Mouse (Mus musculus) neural tube, embryonic 13.5 days (tissue): Measurements from ENCODE around the gene Shc2. TPM values are rescaled to one million over a fixed set of nuclear protein-coding genes. Genes with fewer than 3 reads are reported as not detected.

Experiments used
- ATAC-seq: fragments of 200-750 bp; cut with Nextera tagmentation; 2 replicates; pipeline ENCODE4 v1.8.0; 2017; ENCODE audit warnings: low read depth, mild to moderate bottlenecking, moderate TSS enrichment, moderate library complexity
- H3K27ac ChIP-seq: fragments of 300-500 bp; sonication (generic); replicated peaks from 2 replicates; pipeline ENCODE4 v1.5.1; 2015; ENCODE audit warnings: moderate library complexity, mild to moderate bottlenecking, inconsistent platforms
- H3K27me3 ChIP-seq: fragments of 300-500 bp; sonication (generic); 2 replicates; pipeline ENCODE4 v1.6.1; 2015; ENCODE audit warnings: mild to moderate bottlenecking, inconsistent platforms
- H3K36me3 ChIP-seq: fragments of 300-500 bp; sonication (generic); 2 replicates; pipeline ENCODE4 v1.6.1; 2015; ENCODE audit warnings: mild to moderate bottlenecking, inconsistent platforms
- H3K4me1 ChIP-seq: fragments of 300-500 bp; sonication (generic); replicated peaks from 2 replicates; pipeline ENCODE4 v1.6.1; 2015; ENCODE audit warnings: inconsistent platforms
- H3K4me2 ChIP-seq: fragments of 300-500 bp; sonication (generic); 2 replicates; pipeline ENCODE4 v1.6.1; 2015; ENCODE audit warnings: inconsistent platforms, mild to moderate bottlenecking, moderate library complexity
- H3K4me3 ChIP-seq: fragments of 300-500 bp; sonication (generic); 2 replicates; pipeline ENCODE4 v1.5.1; 2015; ENCODE audit warnings: mild to moderate bottlenecking, inconsistent platforms
- H3K9ac ChIP-seq: fragments of 300-500 bp; sonication (generic); 2 replicates; pipeline ENCODE4 v1.6.1; 2015; ENCODE audit warnings: moderate library complexity, mild to moderate bottlenecking, inconsistent platforms
- H3K9me3 ChIP-seq: fragments of 300-500 bp; sonication (generic); 2 replicates; pipeline ENCODE4 v1.6.1; 2016; ENCODE audit warnings: inconsistent platforms
- WGBS: fragments of 180-500 bp; shearing (Covaris S2); methylation state at CpG from one replicate; pipeline ENCODE4 v1.1.7; 2015; 5-methylcytosine and 5-hydroxymethylcytosine counted together
- polyA plus RNA-seq: library from polyadenylated mRNA; unstranded; fragments of >200 nt; fragmentation: Nextera tagmentation; extraction: Ambion mirVana; gene quantifications from 2 replicates; pipeline ENCODE4 v1.2.1, GENCODE M21; 2015

Shc2 gene
- polyA plus RNA-seq, 1 experiment from 2014 or later = 39.0 TPM

- no peak overlapping the region for H3K27ac ChIP-seq
- no peak for ATAC-seq
- H3K27me3 ChIP-seq = peaks cover 11% of the 10 kb centered on the region
- no peak overlapping the region for H3K9ac ChIP-seq
- no peak overlapping the region for H3K4me2 ChIP-seq
- no peaks in the 10 kb centered on the region for H3K4me1 ChIP-seq
- WGBS = 75% methylated on average over 4 of the region's 4 CpGs
- H3K36me3 ChIP-seq = no peaks in the 10 kb centered on the region
- no peaks in the 10 kb centered on the region for H3K9me3 ChIP-seq
- no peak overlapping the region for H3K4me3 ChIP-seq
Measured at GRCm38 (mm10) chr10:79606537-79606936, 31.2 kb downstream of the Shc2 start.

- no peak for ATAC-seq
- Histone ChIP-seq H3K4me2 (no peak overlapping the region), H3K36me3 (no peaks in the 10 kb centered on the region), H3K4me1 (no peaks in the 10 kb centered on the region), H3K9ac (no peak overlapping the region), H3K9me3 (no peaks in the 10 kb centered on the region), H3K27me3 (peaks cover 15% of the 10 kb centered on the region), H3K27ac (no peak overlapping the region), H3K4me3 (no peak overlapping the region)
- WGBS = 70% methylated on average over 4 of the region's 4 CpGs
Measured at GRCm38 (mm10) chr10:79597936-79598230, 39.8 kb downstream of the Shc2 start.

- no peak overlapping the region for H3K4me2 ChIP-seq
- WGBS = 41% methylated on average over 13 of the region's 13 CpGs
- no peak overlapping the region for H3K4me3 ChIP-seq
- peaks cover 15% of the 10 kb centered on the region for H3K27me3 ChIP-seq
- no peaks in the 10 kb centered on the region for H3K4me1 ChIP-seq
- no peak for ATAC-seq
- no peak overlapping the region for H3K9ac ChIP-seq
- H3K9me3 ChIP-seq = no peaks in the 10 kb centered on the region
- H3K36me3 ChIP-seq = no peaks in the 10 kb centered on the region
- H3K27ac ChIP-seq = no peak overlapping the region
Measured at GRCm38 (mm10) chr10:79597051-79597935, 40.4 kb downstream of the Shc2 start.

GRCm38 (mm10) chr10:79595590-79595929 is 42.2 kb downstream of the Shc2 start:
- no peak overlapping the region for H3K4me3 ChIP-seq
- ATAC-seq = 0 out of 2 replicates have a peak, but pooled peaks have one; percentile 40
- no peak overlapping the region for H3K4me2 ChIP-seq
- H3K4me1 ChIP-seq = no peaks in the 10 kb centered on the region
- H3K9ac ChIP-seq = no peak overlapping the region
- no peak overlapping the region for H3K27ac ChIP-seq
- H3K27me3 ChIP-seq = peaks cover 15% of the 10 kb centered on the region
- H3K36me3 ChIP-seq = no peaks in the 10 kb centered on the region
- no peaks in the 10 kb centered on the region for H3K9me3 ChIP-seq
- 59% methylated on average over 8 of the region's 8 CpGs for WGBS

GRCm38 (mm10) chr10:79594872-79595589 is 42.7 kb downstream of the Shc2 start:
- H3K4me3 ChIP-seq = no peak overlapping the region
- H3K4me2 ChIP-seq = no peak overlapping the region
- H3K4me1 ChIP-seq = no peaks in the 10 kb centered on the region
- H3K27me3 ChIP-seq = peaks cover 15% of the 10 kb centered on the region
- ATAC-seq = peak; percentile 91
- WGBS = 19% methylated on average over 17 of the region's 17 CpGs
- no peaks in the 10 kb centered on the region for H3K9me3 ChIP-seq
- H3K36me3 ChIP-seq = no peaks in the 10 kb centered on the region
- H3K27ac ChIP-seq = no peak overlapping the region
- no peak overlapping the region for H3K9ac ChIP-seq

- no peak overlapping the region for H3K4me2 ChIP-seq
- H3K9ac ChIP-seq = no peak overlapping the region
- no peaks in the 10 kb centered on the region for H3K9me3 ChIP-seq
- ATAC-seq = no peak
- no peak overlapping the region for H3K4me3 ChIP-seq
- no peaks in the 10 kb centered on the region for H3K4me1 ChIP-seq
- WGBS = 60% methylated on average over 6 of the region's 6 CpGs
- H3K36me3 ChIP-seq = no peaks in the 10 kb centered on the region
- no peak overlapping the region for H3K27ac ChIP-seq
- peaks cover 15% of the 10 kb centered on the region for H3K27me3 ChIP-seq
Measured at GRCm38 (mm10) chr10:79594111-79594510, 43.6 kb downstream of the Shc2 start.

GRCm38 (mm10) chr10:79590702-79591101 is 47.0 kb downstream of the Shc2 start:
- 96% methylated on average over 1 of the region's 1 CpGs for WGBS
- Histone ChIP-seq H3K27ac (no peak overlapping the region), H3K4me1 (no peaks in the 10 kb centered on the region), H3K36me3 (no peaks in the 10 kb centered on the region), H3K9me3 (no peaks in the 10 kb centered on the region), H3K27me3 (peaks cover 15% of the 10 kb centered on the region), H3K9ac (no peak overlapping the region), H3K4me2 (no peak overlapping the region), H3K4me3 (no peak overlapping the region)
- no peak for ATAC-seq

GRCm38 (mm10) chr10:79587752-79588126 is 50.0 kb downstream of the Shc2 start:
- no peak for ATAC-seq
- H3K27me3 ChIP-seq = no peaks in the 10 kb centered on the region
- WGBS = 77% methylated on average over 4 of the region's 4 CpGs
- H3K4me3 ChIP-seq = no peak overlapping the region
- H3K4me2 ChIP-seq = no peak overlapping the region
- no peaks in the 10 kb centered on the region for H3K9me3 ChIP-seq
- H3K9ac ChIP-seq = no peak overlapping the region
- H3K36me3 ChIP-seq = no peaks in the 10 kb centered on the region
- H3K27ac ChIP-seq = no peak overlapping the region
- no peaks in the 10 kb centered on the region for H3K4me1 ChIP-seq

- Histone ChIP-seq H3K36me3 (no peaks in the 10 kb centered on the region), H3K27me3 (no peaks in the 10 kb centered on the region), H3K9me3 (no peaks in the 10 kb centered on the region), H3K27ac (no peak within 1 kb of the TSS), H3K4me3 (no peak within 1 kb of the TSS), H3K9ac (no peak within 1 kb of the TSS), H3K4me1 (no peaks in the 10 kb centered on the region), H3K4me2 (no peak within 1 kb of the TSS)
- no peak for ATAC-seq
- 80% methylated on average over 5 of the region's 5 CpGs for WGBS
Measured at GRCm38 (mm10) chr10:79587061-79587751, 50.5 kb downstream of the Shc2 start, which contains the start of gene Theg. Gene Theg (minus strand): TSS chr10:79587331.

GRCm38 (mm10) chr10:79586243-79586642 is 51.5 kb downstream of the Shc2 start:
- H3K27ac ChIP-seq = no peak overlapping the region
- no peak for ATAC-seq
- no peaks in the 10 kb centered on the region for H3K9me3 ChIP-seq
- H3K36me3 ChIP-seq = no peaks in the 10 kb centered on the region
- no peak overlapping the region for H3K4me2 ChIP-seq
- H3K9ac ChIP-seq = no peak overlapping the region
- H3K4me1 ChIP-seq = no peaks in the 10 kb centered on the region
- H3K4me3 ChIP-seq = no peak overlapping the region
- 81% methylated on average over 8 of the region's 8 CpGs for WGBS
- H3K27me3 ChIP-seq = no peaks in the 10 kb centered on the region

- no peaks in the 10 kb centered on the region for H3K9me3 ChIP-seq
- H3K36me3 ChIP-seq = no peaks in the 10 kb centered on the region
- H3K4me2 ChIP-seq = no peak overlapping the region
- no peaks in the 10 kb centered on the region for H3K27me3 ChIP-seq
- H3K4me3 ChIP-seq = no peak overlapping the region
- 93% methylated on average over 5 of the region's 5 CpGs for WGBS
- no peaks in the 10 kb centered on the region for H3K4me1 ChIP-seq
- no peak overlapping the region for H3K9ac ChIP-seq
- ATAC-seq = no peak
- no peak overlapping the region for H3K27ac ChIP-seq
Measured at GRCm38 (mm10) chr10:79585723-79586122, 52.0 kb downstream of the Shc2 start.

GRCm38 (mm10) chr10:79585136-79585535 is 52.6 kb downstream of the Shc2 start:
- H3K27ac ChIP-seq = no peak overlapping the region
- H3K9me3 ChIP-seq = no peaks in the 10 kb centered on the region
- no peaks in the 10 kb centered on the region for H3K36me3 ChIP-seq
- H3K4me1 ChIP-seq = no peaks in the 10 kb centered on the region
- no peak overlapping the region for H3K4me2 ChIP-seq
- ATAC-seq = no peak
- H3K9ac ChIP-seq = no peak overlapping the region
- H3K4me3 ChIP-seq = no peak overlapping the region
- 93% methylated on average over 6 of the region's 6 CpGs for WGBS
- no peaks in the 10 kb centered on the region for H3K27me3 ChIP-seq
